Mouse (Mus musculus) left cerebral cortex, postnatal 36 days (tissue): Measurements from ENCODE around the gene Serp1. TPM values are rescaled to one million over a fixed set of nuclear protein-coding genes. Genes with fewer than 3 reads are reported as not detected.
"Not testable (repeated sequence)": the region's sequence is repeated elsewhere in the genome, so short reads cannot be mapped to it uniquely, and the experiment has no call there.

ENCODE experiments used
- DNase-seq, 2 experiments: peaks; one replicate each; pipeline ENCODE4 v3.0.0; 2021 to 2022; ENCODE audit warnings: low spot score in 2 of 2, mixed read lengths in 1 of 2
- intact Hi-C: fragments of 180-260 bp; cut with DNase I; formaldehyde crosslinking; loops from one replicate; pipeline ENCODE4 v1.15.1; 2025
- total RNA-seq, 2 experiments: library from RNA; stranded (reverse); gene quantifications; 2 replicates each; pipeline ENCODE4 v1.2.3; 2021

The Serp1 gene
- total RNA-seq, 2 experiments from 2014 or later: 20.8 to 22.4 TPM

DNA sequence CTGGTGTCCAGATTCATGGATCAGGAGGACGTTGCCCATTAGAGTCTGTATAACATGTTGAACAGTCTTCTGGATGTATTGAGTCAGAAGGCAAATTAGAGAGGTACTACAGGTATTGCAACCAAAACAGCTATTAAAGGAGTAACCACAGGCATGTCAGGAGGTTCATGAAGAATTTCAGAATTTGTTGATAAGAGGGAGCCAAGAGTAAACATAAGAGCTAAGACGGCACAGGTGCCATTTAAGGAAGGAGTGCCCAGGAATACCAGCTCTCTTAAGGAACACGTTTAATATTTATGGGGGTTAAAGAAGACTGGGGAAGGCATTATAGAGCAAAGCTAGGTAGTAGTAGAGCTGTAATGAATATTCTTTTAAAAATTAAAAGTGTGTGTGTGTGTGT is 13.0 kb downstream of the Serp1 start:
- intact Hi-C loops: no loop called here
- DNase-seq: no peak

DNA sequence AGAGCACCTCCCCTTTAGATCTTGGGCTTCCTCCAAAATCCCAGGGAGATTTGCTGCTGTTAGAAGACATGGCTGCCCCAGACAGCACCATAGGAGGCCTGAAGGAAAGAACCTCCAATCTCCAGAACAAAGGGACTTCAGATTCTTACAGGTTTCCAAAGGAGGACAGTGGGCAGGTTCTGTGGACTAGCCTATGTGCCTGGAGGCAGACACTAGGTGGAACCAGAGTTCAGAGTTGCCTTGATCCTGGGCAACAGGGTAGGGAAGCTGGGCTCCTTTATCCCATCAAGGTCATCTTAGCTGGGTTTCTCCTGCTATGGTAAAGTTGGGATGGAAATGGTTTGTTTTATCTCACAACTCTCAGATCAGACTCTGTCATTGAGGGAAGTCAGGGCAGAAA is 14.1 kb downstream of the Serp1 start:
- DNase-seq: no peak
- intact Hi-C loops: no loop called here

DNA sequence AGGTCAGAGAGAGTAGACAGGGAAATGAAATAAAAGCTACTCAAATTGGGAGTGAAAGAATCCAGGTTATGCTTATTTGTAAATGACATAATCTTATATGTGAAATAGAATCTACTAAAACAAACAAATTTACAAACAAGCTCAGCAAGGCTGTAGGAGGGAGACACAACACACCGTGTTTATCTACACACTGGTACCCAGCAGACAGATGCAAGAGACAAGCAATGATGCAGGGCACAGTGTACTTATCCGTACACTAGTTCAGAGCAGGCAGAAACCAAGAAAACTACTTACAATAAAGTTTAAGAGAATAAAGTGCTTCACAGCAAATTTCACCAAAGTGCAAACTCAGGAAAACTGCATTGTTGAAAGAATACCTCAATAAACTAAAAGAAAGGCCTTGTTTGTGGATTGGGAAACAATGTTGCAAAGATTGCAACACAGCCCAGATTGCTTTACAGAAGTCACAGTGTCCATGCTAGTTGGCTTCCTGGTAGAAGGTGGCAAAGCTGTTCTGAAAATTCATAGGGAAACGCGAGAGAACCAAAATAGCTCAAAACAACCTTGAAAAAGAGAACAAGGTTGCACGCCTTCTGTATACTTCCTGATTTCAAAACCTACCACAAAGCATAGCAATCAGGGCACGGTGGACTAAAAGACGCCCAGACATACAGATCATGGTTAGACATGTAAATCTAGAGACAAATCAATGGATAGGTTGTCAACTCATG is 17.5 kb downstream of the Serp1 start:
- DNase-seq: no peak
- intact Hi-C loops: no loop called here

DNA sequence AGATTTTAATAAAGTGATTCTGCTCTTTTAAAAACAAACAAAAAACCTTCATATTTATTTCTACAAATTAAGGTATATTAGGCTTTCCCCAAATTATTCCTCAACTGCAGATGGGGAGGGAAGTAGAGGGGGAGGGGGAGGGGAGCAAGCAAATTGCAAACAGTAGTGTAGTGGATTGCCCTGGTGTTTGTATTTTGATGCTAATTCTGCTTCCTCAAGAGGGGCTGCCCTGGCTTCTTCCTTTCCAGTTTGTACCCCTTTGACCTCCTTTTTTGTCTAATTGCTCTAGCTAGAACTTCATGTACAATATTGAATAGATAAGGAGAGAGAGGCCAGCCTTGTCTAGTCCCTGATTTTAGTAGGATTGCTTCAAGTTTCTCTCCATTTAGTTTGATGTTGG is 21.0 kb downstream of the Serp1 start:
- intact Hi-C loops: no loop called here
- no peak for DNase-seq

DNA sequence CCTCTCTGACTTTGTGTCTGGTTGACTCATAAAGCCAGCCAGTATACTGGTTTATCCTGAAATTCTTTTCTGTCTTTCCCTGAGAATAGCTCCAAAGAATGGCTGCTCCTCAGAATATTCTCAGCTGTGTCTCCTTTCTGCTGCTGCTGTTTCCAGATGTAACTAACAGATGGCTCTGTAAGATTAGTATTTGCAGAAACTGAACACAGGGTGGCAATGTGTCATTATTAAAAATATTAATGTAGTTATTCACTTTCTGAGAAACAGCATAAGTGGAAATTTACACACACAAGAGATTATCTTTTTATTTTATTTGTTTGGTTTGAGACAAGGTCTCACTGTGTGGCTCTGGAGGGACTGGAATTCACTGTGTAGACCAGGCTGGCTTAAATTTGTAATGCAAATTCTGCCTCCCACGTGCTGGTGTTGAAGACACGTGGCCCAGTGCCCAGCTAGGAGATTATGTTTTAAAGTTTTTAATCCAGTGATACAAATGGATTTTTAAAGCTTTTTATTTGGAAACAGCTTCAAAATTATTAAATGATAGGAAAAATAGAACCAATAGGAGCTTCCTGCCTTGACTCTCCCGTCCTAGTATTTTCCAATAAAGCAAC is 21.9 kb downstream of the Serp1 start:
- intact Hi-C loops: no loop called here
- DNase-seq: no peak

DNA sequence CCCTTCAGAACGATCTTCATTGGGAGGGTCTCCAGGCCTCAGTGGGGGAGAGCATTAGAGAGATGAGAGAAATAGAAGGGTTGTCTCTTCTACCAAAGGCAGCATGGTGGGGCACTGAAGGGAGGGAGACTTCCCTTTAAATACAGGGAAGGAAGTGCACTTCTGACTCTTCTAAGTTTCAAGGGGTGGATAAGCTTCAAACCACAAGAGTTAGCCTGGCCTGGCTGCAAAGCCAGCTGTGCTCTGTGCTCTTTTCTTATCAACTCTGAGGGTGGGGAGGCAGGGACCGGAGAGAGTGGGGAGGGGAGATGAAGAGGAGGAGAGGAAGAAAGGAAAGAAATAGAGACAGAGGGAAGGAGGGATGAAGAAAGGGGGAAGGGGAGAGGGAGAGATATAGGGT is 23.7 kb downstream of the Serp1 start:
- intact Hi-C loops: no loop called here
- no peak for DNase-seq

DNA sequence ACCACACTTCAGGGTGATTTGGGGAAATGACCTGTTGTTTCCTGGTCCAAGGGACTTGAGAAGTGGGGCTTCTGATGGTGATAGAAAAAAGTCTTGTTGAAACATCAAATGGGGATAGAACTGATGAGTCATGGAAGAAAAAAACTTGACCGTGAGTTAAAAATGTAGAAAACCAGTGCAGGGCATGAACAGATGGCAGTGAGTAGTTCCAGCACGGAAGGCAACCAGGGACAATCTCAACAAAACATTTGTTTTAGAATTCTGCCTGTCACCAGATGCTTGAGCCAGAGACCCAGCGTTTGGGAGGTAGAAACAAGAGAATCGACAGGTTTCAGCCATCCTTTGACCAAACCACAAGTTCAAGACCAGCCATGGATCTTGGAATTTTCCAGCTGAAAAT is 32.1 kb downstream of the Serp1 start:
- DNase-seq: peak; percentile 15 to 24
- intact Hi-C loops: no loop called here

DNA sequence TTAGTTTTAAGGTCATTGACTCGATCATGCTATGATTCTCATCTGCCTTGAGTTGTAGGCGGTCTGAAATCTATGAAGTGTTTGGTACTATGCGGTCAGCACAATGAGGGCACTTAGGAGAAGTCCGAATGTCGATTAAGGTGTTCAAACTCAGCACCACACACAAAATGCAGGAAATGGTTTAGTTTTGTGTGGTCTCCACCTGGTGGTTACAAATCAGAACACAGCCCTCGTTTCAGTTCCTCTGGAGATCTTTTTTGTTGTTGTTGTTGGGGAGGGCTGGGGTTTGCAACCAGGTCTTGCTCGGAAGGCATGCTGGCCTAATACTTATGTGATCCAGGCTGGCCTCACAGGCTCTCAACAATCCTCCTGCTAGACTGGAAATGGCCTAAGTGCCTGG is 34.9 kb downstream of the Serp1 start:
- DNase-seq: peak in 1 of 2 experiments; percentile 27
- intact Hi-C loops: loop anchor here (1.0 to 2.0 kb wide), 2 partner anchors 73 to 326 kb away; no protein-coding TSS in a partner anchor

DNA sequence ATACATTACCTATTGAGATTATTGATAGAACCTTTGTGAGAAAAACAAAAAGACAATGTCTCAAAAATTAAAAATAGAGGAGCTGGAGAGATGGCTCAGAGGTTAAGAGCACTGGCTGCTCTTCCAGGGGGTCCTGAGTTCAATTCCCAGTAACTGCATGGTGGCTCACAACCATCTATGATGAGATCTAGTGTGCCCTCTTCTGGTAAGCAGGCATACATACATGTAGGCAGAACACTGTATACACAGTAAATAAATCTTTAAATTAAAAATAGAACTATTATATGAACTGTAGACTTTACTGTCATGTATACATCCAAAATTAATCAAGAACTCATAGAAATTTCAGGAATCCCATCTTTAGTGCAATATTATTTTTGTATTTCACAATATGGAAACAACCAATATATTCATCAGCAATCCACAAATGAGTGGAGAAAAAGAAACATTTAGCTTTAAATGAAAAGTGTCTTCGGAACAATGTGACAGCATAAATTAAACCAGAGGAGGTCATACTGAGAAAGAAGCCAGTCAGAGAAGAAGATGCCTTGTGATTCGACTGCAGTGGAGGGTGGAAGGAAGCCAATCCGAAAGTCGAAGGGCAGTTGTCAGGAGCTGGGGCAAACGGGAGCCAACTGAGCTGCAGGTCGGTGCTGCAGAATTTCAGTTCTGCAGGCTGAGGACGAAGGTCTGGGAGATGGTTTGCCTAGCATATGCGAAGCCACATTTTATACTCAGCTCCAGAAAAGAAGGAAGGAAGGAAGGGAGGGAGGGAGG is 37.5 kb downstream of the Serp1 start:
- DNase-seq: no peak
- intact Hi-C loops: no loop called here

DNA sequence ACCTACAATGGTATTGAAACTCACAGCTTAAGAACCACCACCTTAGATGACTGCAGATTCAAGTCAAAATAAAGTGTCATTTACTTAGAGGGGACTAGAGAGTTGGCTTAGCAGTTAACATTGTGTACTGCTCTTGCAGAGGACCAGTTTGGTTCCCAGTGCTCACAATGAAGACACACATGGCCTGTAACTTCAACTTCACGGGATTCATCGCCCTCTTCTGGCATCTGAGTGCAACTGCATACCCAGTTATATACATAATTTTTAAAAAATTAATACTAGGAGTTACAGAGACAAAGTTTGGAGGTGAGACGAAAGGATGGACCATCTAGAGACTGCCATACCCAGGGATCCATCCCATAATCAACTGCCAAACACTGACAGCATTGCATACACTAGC is 38.6 kb downstream of the Serp1 start:
- intact Hi-C loops: no loop called here

DNA sequence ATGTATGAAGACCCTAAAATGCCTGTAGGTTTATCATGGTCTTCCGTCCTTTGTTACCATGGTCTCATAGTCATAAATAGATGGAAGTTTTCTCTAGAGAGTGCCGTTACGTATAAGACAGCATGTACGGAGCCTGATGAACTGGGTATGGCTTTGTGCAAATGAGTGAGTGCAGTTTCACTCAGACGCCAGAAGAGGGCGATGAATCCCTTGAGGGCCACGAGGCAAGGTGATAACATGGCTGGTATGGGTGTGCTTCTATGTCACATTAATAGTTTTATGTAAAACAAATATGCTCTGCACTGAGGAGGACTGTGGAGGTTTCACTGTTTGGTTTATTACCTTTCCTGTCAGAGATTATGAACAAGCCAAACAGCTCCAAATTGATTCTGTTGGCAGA is 39.8 kb downstream of the Serp1 start:
- intact Hi-C loops: no loop called here

More for the DNA sequence above, 38.6 kb downstream of the Serp1 start:
- no peak for DNase-seq

DNA sequence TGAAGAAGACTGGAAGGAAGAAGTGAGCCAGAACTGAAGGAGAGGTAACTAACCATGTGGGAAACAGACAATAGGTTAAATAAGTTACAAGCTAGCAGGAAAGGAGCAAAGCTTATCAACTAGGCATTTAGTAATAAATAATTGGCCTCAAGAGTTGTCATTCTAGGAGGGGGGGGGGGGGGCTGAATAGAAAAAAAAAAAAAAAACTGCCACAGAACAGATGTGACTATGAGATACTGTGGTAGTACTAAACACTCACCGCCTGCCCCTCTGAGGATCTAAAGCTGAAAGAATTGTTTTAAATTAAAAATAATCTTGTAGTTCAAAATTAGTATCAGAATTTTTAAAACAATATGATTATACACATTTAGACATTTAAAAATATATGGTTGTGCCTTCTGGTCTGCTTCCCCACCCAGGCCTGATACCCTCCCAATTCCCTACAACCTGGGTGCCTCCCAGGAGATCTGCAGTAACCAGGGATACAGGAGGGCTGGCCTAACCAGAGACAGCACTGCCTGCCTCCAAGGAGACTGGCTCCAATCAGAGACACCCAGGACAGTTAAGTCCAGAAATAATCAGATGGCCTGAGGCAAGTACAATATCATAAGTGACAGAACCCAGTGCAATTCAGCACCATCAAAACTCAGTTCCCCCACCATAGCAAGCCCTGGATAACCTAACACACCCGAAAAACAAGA is 46.8 kb downstream of the Serp1 start:
- DNase-seq: no peak
- intact Hi-C loops: no loop called here

More for the DNA sequence above, 39.8 kb downstream of the Serp1 start:
- no peak for DNase-seq

DNA sequence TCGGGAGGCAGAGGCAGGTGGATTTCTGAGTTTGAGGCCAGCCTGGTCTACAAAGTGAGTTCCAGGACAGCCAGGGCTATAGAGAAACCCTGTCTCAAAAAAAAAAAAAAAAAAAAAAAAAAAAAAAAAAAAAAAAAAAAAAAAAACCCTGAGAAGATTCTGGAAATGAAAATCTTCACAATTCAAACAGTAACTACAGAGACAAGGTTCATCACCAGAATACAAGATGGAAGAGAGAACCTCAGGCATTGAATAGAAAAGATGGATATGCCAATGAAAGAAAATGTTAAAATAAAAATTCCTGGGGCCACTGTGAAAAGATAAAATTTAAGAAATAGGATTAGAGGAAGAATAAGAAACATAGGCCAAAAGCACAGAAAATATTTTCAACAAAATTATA is 50.4 kb downstream of the Serp1 start:
- DNase-seq, intact Hi-C loops: not testable (repeated sequence)

Other genes starting within 250 kb of the Serp1 start
- 10 to 100 TPM; 35.9 to 36.8 TPM for gene Tsc22d2, start 111.2 kb downstream of the Serp1 start, total RNA-seq
- gene Eif2a, start 71 bp downstream of the Serp1 start, total RNA-seq: 10 to 100 TPM; 42.5 to 45.7 TPM
- 100 to 1,000 TPM; 138 to 142 TPM for gene Selenot, start 50.7 kb upstream of the Serp1 start, total RNA-seq
- gene Erich6, start 111.3 kb upstream of the Serp1 start, total RNA-seq: 1 to 10 TPM in 1 of 2 experiments, under 1 TPM in 1; 0.89 to 1.9 TPM
- gene Siah2, start 166.5 kb upstream of the Serp1 start, total RNA-seq: 10 to 100 TPM; 16.5 to 22.6 TPM